Mouse (Mus musculus) embryonic fibroblast, embryonic 13.5 days (primary cell): ENCODE measurements around the gene Klc3. TPM values are rescaled to one million over a fixed set of nuclear protein-coding genes. Genes with fewer than 3 reads are reported as not detected.

ENCODE experiments used
- H3K27ac ChIP-seq: 2 replicates; pipeline ENCODE4 v1.5.1; 2012; ENCODE audit warnings: low read length, control low read depth, inconsistent platforms; ENCODE audit not compliant: insufficient read depth
- H3K4me1 ChIP-seq: 2 replicates; pipeline ENCODE4 v1.6.1; 2011; ENCODE audit warnings: low read length; ENCODE audit not compliant: control insufficient read depth, insufficient read depth
- H3K4me3 ChIP-seq: 2 replicates; pipeline ENCODE4 v1.5.1; 2011; ENCODE audit warnings: mild to moderate bottlenecking, control low read depth, low read length; ENCODE audit not compliant: insufficient read depth
- CTCF ChIP-seq: IDR thresholded peaks from 2 replicates; pipeline ENCODE4 v1.5.1; 2011; ENCODE audit warnings: mild to moderate bottlenecking, control low read depth, low read length, moderate library complexity, borderline replicate concordance; ENCODE audit not compliant: insufficient read depth
- POLR2A ChIP-seq: IDR thresholded peaks from 2 replicates; pipeline ENCODE4 v1.6.1; 2011; ENCODE audit warnings: low read depth, mild to moderate bottlenecking, control low read depth, low read length, moderate library complexity
- polyA plus RNA-seq: library from polyadenylated mRNA; stranded (reverse); fragments of >200 nt; gene quantifications from 2 replicates; pipeline ENCODE4 v1.2.4, GENCODE M21; 2011; ENCODE audit warnings: low read depth; ENCODE audit not compliant: missing spikeins, insufficient read length

Klc3 gene
- polyA plus RNA-seq, 1 experiment: 5.3 TPM

DNA sequence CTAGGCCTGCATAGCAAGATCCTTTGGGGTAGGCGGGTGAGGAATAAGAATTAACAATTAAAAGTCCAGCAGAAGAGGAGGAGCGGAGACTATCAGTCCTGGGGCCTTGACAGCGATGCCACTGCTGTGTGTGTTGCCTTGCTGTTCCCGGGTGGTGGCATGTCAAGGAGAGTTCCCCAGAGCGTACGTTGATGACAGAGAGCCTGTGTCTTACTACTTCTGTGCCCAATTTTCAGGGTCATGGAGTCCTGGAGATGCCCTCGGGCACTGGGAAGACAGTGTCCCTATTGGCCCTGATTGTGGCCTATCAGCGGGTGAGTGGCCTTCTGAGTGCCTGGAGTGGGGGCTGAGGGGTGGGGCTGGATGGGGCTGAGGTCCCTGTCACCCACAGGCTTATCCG, 20.2 kb downstream of the Klc3 start:
- H3K4me1 ChIP-seq: no peaks in the 10 kb centered on the region; the same call in 1 of the 2 replicates
- no peak overlapping the region for H3K4me3 ChIP-seq
- H3K27ac ChIP-seq: no peak overlapping the region
- TF ChIP-seq CTCF (no peak), POLR2A (no peak)

DNA sequence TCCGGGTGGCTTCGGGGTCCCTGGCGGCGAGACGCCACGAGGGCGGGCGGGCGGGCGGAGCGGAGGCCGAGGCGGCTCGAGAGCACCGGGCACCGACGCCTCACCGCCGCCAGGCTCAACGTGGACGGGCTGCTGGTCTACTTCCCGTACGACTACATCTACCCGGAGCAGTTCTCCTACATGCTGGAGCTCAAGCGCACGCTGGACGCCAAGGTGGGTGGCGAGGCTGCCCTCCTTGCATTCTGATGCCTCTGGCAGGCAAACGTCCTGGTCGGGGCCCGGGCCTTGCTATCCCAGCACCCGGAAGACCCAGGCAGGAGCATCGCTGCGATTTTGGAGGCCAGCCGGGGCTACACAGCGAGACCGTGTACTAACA, 21.8 kb downstream of the Klc3 start:
- H3K4me3 ChIP-seq: peak overlapping the region; percentile 79
- H3K27ac ChIP-seq: no peak overlapping the region
- TF ChIP-seq CTCF (no peak), POLR2A (no peak)
- peaks cover 3% of the 10 kb centered on the region; the same call in 1 of the 2 replicates for H3K4me1 ChIP-seq

DNA sequence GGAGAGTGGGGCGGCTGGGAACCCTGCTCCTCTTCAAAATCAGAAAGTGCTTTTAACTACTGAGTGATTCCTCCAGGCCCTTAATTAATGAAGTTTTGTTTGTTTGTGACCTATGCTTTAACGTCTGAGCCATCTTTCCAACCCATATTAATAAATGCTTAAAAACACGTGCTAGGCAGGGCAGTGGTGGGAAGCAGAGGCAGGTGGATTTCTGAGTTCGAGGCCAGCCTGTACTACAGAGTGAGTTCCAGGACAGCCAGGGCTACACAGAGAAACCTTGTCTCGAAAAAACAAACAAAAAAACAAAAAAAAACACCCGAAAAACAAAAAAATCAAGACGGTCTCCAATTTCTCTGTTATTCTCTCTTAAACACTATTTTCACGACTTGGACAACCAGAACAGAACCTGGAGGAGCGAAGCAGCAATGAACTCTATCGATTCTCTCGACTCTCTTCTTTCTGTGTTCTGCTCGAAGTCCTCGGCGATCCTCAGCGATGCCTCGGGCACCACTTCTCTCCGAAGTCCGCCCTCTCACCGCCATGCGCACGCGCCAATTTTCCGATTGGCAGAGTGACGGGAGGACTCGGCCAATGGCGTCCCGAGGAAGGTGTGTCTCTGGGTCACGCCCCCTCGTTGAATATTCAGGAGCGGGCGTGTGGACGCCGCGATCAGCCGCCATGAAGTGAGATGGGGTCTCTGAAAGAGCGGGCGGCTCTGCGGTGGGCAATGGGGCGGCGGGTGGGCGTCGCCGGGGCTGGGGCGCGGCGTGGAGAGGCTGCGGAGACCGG, 22.3 kb downstream of the Klc3 start, which contains the start of gene Ercc2:
TSS of gene Ercc2 (plus strand) at position 634 of the 789 bp plus-strand sequence.
- Histone ChIP-seq H3K4me3 (peak within 1 kb of the TSS; percentile 79), H3K27ac (no peak within 1 kb of the TSS), H3K4me1 (peaks cover 3% of the 10 kb centered on the region; the same call in 1 of the 2 replicates)
- TF ChIP-seq POLR2A (peak; percentile 65), CTCF (no peak)

DNA sequence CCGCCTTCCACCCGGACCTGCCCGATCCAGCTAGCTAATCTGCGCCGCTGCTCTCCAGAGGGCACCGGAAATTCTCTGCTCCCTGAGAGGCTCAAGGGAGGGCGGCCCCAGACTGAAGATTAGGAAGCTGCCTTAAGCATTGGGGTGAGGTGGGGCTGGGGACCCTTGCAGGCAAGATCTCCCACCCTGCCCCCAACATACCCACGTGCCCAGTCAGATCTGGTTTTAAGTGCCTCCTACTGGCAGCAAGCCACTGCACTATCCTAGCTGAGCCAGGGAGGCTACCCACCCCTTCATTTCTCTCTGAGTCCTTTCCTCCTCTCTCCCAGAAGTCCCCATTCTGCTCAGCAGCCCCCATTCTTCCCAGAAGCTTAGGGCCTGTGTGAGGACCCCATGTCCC, 25.9 kb downstream of the Klc3 start:
- Histone ChIP-seq H3K4me1 (0 out of 2 replicates have a peak, but pooled peaks cover 3% of the 10 kb centered on the region), H3K4me3 (no peak overlapping the region), H3K27ac (peak overlapping the region; percentile 66)
- no peak for TF ChIP-seq POLR2A
- TF ChIP-seq CTCF: no peak

DNA sequence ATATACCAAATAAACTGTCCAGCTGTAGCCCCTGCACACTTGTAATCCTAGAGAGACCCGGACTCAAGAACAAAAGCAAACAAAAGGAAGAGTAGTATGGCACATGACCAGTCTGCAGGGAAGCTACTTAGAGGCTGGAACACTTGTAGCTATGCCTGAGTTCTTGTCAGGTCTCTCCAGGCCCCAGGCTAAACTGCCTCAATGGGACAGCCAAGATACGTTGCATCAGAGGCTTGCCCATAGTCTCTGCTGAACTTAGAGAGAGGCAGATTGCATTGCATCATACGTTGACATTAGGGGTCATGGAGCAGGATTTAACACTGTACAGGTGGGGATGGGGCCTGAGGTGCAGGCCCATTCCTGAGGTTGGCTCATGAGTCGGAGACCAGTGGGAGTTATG, 27.9 kb downstream of the Klc3 start:
- TF ChIP-seq CTCF: no peak
- no peak for TF ChIP-seq POLR2A

DNA sequence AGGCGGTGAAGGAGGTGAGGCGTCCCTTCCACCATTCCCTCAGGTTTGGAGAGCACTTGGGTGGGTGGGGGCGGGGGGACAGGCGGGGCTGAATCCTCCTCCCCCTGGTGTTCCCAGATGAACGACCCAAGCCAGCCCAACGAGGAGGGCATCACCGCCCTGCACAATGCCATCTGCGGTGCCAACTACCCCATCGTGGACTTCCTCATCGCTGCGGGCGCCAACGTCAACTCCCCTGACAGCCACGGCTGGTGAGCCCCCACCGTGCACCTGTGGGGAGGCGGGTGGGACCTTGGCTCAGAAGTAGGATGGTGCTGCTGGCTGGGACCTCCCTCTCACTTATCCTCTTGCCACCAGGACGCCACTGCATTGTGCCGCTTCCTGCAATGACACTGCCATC, 28.5 kb downstream of the Klc3 start:
- Histone ChIP-seq H3K4me1 (0 out of 2 replicates have a peak, but pooled peaks cover 3% of the 10 kb centered on the region), H3K27ac (no peak overlapping the region), H3K4me3 (no peak overlapping the region)
- TF ChIP-seq POLR2A (no peak), CTCF (no peak)

More for the DNA sequence above, 27.9 kb downstream of the Klc3 start:
- Histone ChIP-seq H3K27ac (no peak overlapping the region), H3K4me3 (no peak overlapping the region), H3K4me1 (0 out of 2 replicates have a peak, but pooled peaks cover 3% of the 10 kb centered on the region)

DNA sequence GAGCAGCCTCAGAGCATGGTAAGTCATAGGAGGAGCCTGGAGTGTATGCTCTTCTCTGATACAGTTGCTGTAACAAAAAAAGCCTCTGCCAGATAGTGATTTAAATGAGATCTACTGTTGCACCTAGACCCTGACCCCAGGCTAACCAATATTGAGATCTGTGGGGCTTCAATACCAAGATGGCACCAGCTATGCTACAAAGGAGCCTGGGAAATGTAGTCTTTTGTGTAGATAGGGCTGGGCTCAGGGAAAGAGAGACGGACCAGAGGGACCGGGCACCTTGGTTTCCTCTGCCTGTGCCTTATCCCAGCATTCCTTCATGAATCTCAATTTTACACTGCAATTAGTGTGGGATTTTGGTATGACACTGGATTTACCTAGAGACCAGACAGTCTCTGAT, 30.5 kb downstream of the Klc3 start:
- H3K4me1 ChIP-seq: 0 out of 2 replicates have a peak, but pooled peaks cover 3% of the 10 kb centered on the region
- H3K27ac ChIP-seq: no peak overlapping the region
- TF ChIP-seq POLR2A: no peak
- no peak for TF ChIP-seq CTCF
- H3K4me3 ChIP-seq: no peak overlapping the region

DNA sequence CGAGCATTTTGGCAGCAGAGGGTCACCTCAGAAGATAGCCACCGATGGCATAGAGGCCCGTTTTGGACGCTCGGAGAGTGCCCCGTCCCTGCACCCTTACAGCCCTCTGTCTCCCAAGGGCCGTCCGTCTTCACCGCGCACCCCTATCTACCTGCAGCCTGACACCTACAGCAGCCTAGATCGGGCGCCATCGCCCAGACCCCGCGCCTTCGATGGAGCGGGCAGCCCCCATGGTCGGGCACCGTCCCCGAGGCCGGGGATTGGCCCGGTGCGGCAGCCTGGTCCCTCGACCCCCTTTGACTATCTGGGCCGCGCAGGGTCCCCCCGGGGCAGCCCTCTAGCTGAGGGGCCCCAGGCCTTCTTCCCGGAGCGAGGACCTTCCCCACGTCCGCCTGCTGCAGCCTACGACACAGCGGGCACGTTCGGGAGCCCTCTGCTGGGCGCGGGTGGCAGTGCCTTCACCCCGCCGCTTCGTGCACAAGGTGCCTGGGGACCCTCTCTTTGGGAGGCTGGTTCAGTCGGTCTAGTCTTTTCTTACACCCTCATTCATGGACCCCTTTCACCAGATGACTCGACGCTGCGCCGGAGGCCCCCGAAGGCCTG, 34.0 kb downstream of the Klc3 start:
- Histone ChIP-seq H3K27ac (no peak overlapping the region), H3K4me1 (no peaks in the 10 kb centered on the region), H3K4me3 (no peak overlapping the region)
- TF ChIP-seq POLR2A (no peak), CTCF (peak; percentile 84)

DNA sequence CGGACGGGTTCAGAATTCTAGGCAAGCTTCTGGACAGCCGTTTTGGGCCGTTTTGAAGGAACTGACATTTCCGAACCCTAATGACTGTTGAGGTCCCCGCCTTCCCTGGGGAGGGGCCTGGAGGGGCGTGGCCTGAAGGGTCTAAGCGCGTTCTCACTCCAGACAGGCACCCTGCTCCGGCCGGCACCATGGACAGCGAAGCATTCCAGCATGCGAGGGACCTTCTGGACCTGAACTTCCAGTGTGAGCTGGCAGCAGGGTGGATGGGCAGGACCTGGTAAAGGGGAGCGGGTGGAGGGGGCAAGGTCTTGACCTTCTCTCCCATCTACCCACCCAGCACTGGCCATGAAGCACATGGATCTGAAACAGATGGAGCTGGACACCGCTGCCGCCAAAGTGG, 35.5 kb downstream of the Klc3 start:
- Histone ChIP-seq H3K4me1 (no peaks in the 10 kb centered on the region; the same call in 1 of the 2 replicates), H3K4me3 (no peak overlapping the region), H3K27ac (no peak overlapping the region)
- TF ChIP-seq POLR2A: no peak
- TF ChIP-seq CTCF: no peak

DNA sequence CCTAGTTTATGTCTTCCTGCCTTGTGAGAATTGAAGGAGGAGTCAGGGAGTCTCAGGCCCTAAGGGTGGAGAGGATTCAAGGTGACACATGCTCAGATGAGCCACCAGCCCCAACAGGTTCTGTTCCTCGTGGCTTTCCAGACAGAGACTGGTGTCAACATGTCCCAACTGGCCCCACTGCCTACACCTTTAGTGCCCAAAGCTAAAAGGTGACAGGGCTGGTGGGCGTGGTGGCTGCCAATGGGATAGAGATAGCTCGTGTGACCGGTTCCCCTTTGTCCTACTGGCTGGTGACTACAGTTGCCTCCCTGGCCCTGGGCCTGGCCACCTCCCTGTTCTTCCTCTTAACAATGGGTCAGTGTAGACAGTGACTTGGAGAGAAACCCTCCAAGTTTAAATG, 38.5 kb downstream of the Klc3 start:
- no peak overlapping the region for H3K4me3 ChIP-seq
- H3K4me1 ChIP-seq: no peaks in the 10 kb centered on the region; the same call in 1 of the 2 replicates
- TF ChIP-seq CTCF (no peak), POLR2A (no peak)
- no peak overlapping the region for H3K27ac ChIP-seq
